Mouse (Mus musculus): ENCODE results near the gene Stx2.

GRCm38 (mm10) chr5:128985946-128986345, 22.4 kb downstream of the Stx2 start:
- no peak for TF ChIP-seq SIN3A (IDR thresholded peaks at IDR 0.05; ENCODE audit: low read length)
- TF ChIP-seq CTCF (conservative IDR thresholded peaks at IDR 0.05 in 1 of 2, IDR thresholded peaks at IDR 0.05 in 1 of 2; ENCODE audit: low read depth in 2 of 2, low read length in 2 of 2): no peak
